Comparison of ENCODE assay signal across 8 mouse cellular contexts in genomic region chr10:67537151-67537994, GRCm38 (mm10). TPM values are rescaled to one million over a fixed set of nuclear protein-coding genes. Genes with fewer than 3 reads are reported as not detected.
A peak's percentile ranks its signal among the peaks of the same experiment; 100 is the strongest.
DNase-seq lines count a peak whose midpoint lies in the region; ATAC-seq lines count a peak whose summit lies in the region.

No protein-coding gene starts in this region.

- peak overlapping the region; percentile 88 for H3K4me2 ChIP-seq in hindbrain, embryonic 12.5 days (replicated peaks)

- peak overlapping the region; percentile 53; the same call in 1 of the 2 replicates for H3K9ac ChIP-seq in hindbrain, embryonic 12.5 days

- peak; percentile 94 for DNase-seq in MN1 (ENCODE audit: low spot score)
- DNase-seq in cerebellum, adult 9-10 months, result peak; percentile 82
- peak; percentile 82 to 91 for DNase-seq in frontal cortex, adult 2 months (ENCODE audit: extremely low spot score in 1 of 2, low spot score in 1 of 2)
- peak; percentile 90 to 91 for DNase-seq in layer of hippocampus, postnatal 14 days (ENCODE audit: low spot score in 2 of 2)
- peak; percentile 90 for DNase-seq in lung, postnatal 14 days
- peak; percentile 42 for DNase-seq in retina, adult 2 months (ENCODE audit: low read depth, low spot score)
- peak; percentile 92 to 95 for DNase-seq in thymus, postnatal 36 days

- 0 out of 2 replicates have a peak overlapping the region, but pooled peaks have one; percentile 8 for H3K27ac ChIP-seq in hindbrain, embryonic 12.5 days

- peaks cover 47% of the 10 kb centered on the region for H3K4me1 ChIP-seq in hindbrain, embryonic 12.5 days

- H3K36me3 ChIP-seq in hindbrain, embryonic 12.5 days, result 0 out of 2 replicates have a peak, but pooled peaks cover 2% of the 10 kb centered on the region

- WGBS in hindbrain, embryonic 12.5 days, result under 1% methylated on average over 51 of the region's 51 CpGs

- H3K27me3 ChIP-seq in hindbrain, embryonic 12.5 days, result peaks cover 97% of the 10 kb centered on the region

- ATAC-seq in hindbrain, embryonic 12.5 days (ENCODE audit: low FRiP score), result peak; percentile 83

- peak overlapping the region; percentile 61 for H3K4me3 ChIP-seq in hindbrain, embryonic 12.5 days

- H3K9me3 ChIP-seq in hindbrain, embryonic 12.5 days (replicated peaks), result no peaks in the 10 kb centered on the region

RNA-seq across cellular contexts. Expression of gene Egr2, which starts 2.1 kb away (rescaled TPM):
- polyA plus RNA-seq in frontal cortex, adult 2 months (2012; rRNA removed), result 4.1 and 10.9 TPM in 2 replicates
- 1.1 and 1.5 TPM in 2 replicates for polyA plus RNA-seq in hindbrain, embryonic 12.5 days (2016; fragmentation: Nextera tagmentation; extraction: Ambion mirVana)
- total RNA-seq in layer of hippocampus, postnatal 14 days (2021), result 1 to 10 TPM; 2.0 to 2.7 TPM

RNA-seq across cellular contexts. Expression of gene Ado, which starts 11.4 kb away (rescaled TPM):
- polyA plus RNA-seq in frontal cortex, adult 2 months (2012; rRNA removed), result 25.1 and 25.8 TPM in 2 replicates
- polyA plus RNA-seq in hindbrain, embryonic 12.5 days (2016; fragmentation: Nextera tagmentation; extraction: Ambion mirVana), result 82.2 and 83.2 TPM in 2 replicates
- total RNA-seq in layer of hippocampus, postnatal 14 days (2021), result 10 to 100 TPM; 38.0 to 40.9 TPM

Comparison
In these comparisons a context has a peak if more than half of its experiments do, and no peak if none do; other contexts are left out.
1. Peak in every context shown above with its lines: DNase-seq, ATAC-seq, H3K4me3 ChIP-seq and H3K27ac ChIP-seq.
2. DNase-seq: peak in every context shown above with its lines; median percentile 94 in MN1; 94 in thymus, postnatal 36 days; 90 in layer of hippocampus, postnatal 14 days; 90 in lung, postnatal 14 days; 86 in frontal cortex, adult 2 months; 82 in cerebellum, adult 9-10 months; 42 in retina, adult 2 months.